Mouse (Mus musculus): ENCODE results near the gene Prss12. TPM values are rescaled to one million over a fixed set of nuclear protein-coding genes. Genes with fewer than 3 reads are reported as not detected.

The Prss12 gene
- total RNA-seq, 2 experiments from 2014 or later, result 21.7 to 27.8 TPM

GRCm38 (mm10) chr3:123514886-123515285, 68.2 kb downstream of the Prss12 start:
- intact Hi-C loops (cut with DNase I), result loop anchor here (5.0 kb wide), 2 partner anchors 552 to 1072 kb away; no protein-coding TSS in a partner anchor
- no peak for DNase-seq (ENCODE audit: extremely low spot score in 1 of 2, low spot score in 2 of 2)

- peak in 1 of 2 experiments; percentile 48 for DNase-seq (ENCODE audit: extremely low spot score in 1 of 2, low spot score in 2 of 2)
These were observed 69.1 kb downstream of the Prss12 start for GRCm38 (mm10) chr3:123515600-123516359.

GRCm38 (mm10) chr3:123516784-123517183, 70.1 kb downstream of the Prss12 start:
- DNase-seq (ENCODE audit: extremely low spot score in 1 of 2, low spot score in 2 of 2), result peak; percentile 33 to 35
- intact Hi-C loops (cut with DNase I), result loop anchor here (2.0 to 5.0 kb wide), 3 partner anchors 551 to 1071 kb away; no protein-coding TSS in a partner anchor

More at GRCm38 (mm10) chr3:123515600-123516359, 69.1 kb downstream of the Prss12 start:
- intact Hi-C loops (cut with DNase I), result loop anchor here (2.0 to 5.0 kb wide), 3 partner anchors 552 to 1072 kb away; no protein-coding TSS in a partner anchor

- no peak for DNase-seq (ENCODE audit: extremely low spot score in 1 of 2, low spot score in 2 of 2)
- intact Hi-C loops (cut with DNase I), result no loop called here
These were observed 79.8 kb downstream of the Prss12 start for GRCm38 (mm10) chr3:123526313-123527067.

GRCm38 (mm10) chr3:123527806-123528507, 81.2 kb downstream of the Prss12 start:
- intact Hi-C loops (cut with DNase I), result no loop called here
- no peak for DNase-seq (ENCODE audit: extremely low spot score in 1 of 2, low spot score in 2 of 2)

GRCm38 (mm10) chr3:123531124-123531523, 84.4 kb downstream of the Prss12 start:
- peak in 1 of 2 experiments; percentile 13 for DNase-seq (ENCODE audit: extremely low spot score in 1 of 2, low spot score in 2 of 2)
- intact Hi-C loops (cut with DNase I), result no loop called here

GRCm38 (mm10) chr3:123537279-123537678, 90.6 kb downstream of the Prss12 start:
- DNase-seq (ENCODE audit: extremely low spot score in 1 of 2, low spot score in 2 of 2), result no peak
- intact Hi-C loops (cut with DNase I), result no loop called here

- intact Hi-C loops (cut with DNase I), result no loop called here
- no peak for DNase-seq (ENCODE audit: extremely low spot score in 1 of 2, low spot score in 2 of 2)
These were observed 97.0 kb downstream of the Prss12 start for GRCm38 (mm10) chr3:123543585-123544304.

- intact Hi-C loops (cut with DNase I), result no loop called here
- DNase-seq (ENCODE audit: extremely low spot score in 1 of 2, low spot score in 2 of 2), result no peak
These were observed 103.8 kb downstream of the Prss12 start for GRCm38 (mm10) chr3:123550487-123550886.

- DNase-seq (ENCODE audit: extremely low spot score in 1 of 2, low spot score in 2 of 2), result no peak
- intact Hi-C loops (cut with DNase I), result no loop called here
These were observed 107.2 kb downstream of the Prss12 start for GRCm38 (mm10) chr3:123553872-123554271.

- no peak for DNase-seq (ENCODE audit: extremely low spot score in 1 of 2, low spot score in 2 of 2)
- intact Hi-C loops (cut with DNase I), result no loop called here
These were observed 108.6 kb downstream of the Prss12 start for GRCm38 (mm10) chr3:123555254-123555865.

Other genes starting within 250 kb of the Prss12 start
- gene Synpo2, start 210.8 kb upstream of the Prss12 start, total RNA-seq (2021), result 1 to 10 TPM; 1.4 to 2.7 TPM
- gene Sec24d, start 179.5 kb upstream of the Prss12 start, total RNA-seq (2021), result 10 to 100 TPM; 15.5 to 16.3 TPM
- 10 to 100 TPM; 12.3 to 12.5 TPM for gene Mettl14, start 60.8 kb upstream of the Prss12 start, total RNA-seq (2021)
- gene Ndst3, start 243.9 kb downstream of the Prss12 start, total RNA-seq (2021), result 10 to 100 TPM; 12.6 to 13.6 TPM